Mouse (Mus musculus): Measurements from ENCODE around the gene Klb. TPM values are rescaled to one million over a fixed set of nuclear protein-coding genes. Genes with fewer than 3 reads are reported as not detected.

Klb gene
- total RNA-seq, 2 experiments from 2014 or later = not detected

Other genes starting within 250 kb of the Klb start
- 13.6 and 31.1 TPM in 2 replicates for gene Klhl5, start 240.8 kb upstream of the Klb start, total RNA-seq (2015; ENCODE audit: low replicate concordance)
- gene Klhl5, start 240.8 kb upstream of the Klb start, total RNA-seq (2017; ENCODE audit: low replicate concordance) = 12.9 and 14.5 TPM in 2 replicates
- gene Wdr19, start 148.6 kb upstream of the Klb start, total RNA-seq (2015; ENCODE audit: low replicate concordance) = 0.58 and 0.63 TPM in 2 replicates
- gene Wdr19, start 148.6 kb upstream of the Klb start, total RNA-seq (2017; ENCODE audit: low replicate concordance) = 0.42 and 1.2 TPM in 2 replicates
- 14.2 and 29.5 TPM in 2 replicates for gene Rfc1, start 12.6 kb upstream of the Klb start, total RNA-seq (2015; ENCODE audit: low replicate concordance)
- 36.8 and 38.2 TPM in 2 replicates for gene Rfc1, start 12.6 kb upstream of the Klb start, total RNA-seq (2017; ENCODE audit: low replicate concordance)
- 636 and 727 TPM in 2 replicates for gene Rpl9, start 43.1 kb downstream of the Klb start, total RNA-seq (2015; ENCODE audit: low replicate concordance)
- 268 and 390 TPM in 2 replicates for gene Rpl9, start 43.1 kb downstream of the Klb start, total RNA-seq (2017; ENCODE audit: low replicate concordance)
- 13.8 and 38.0 TPM in 2 replicates for gene Lias, start 43.2 kb downstream of the Klb start, total RNA-seq (2015; ENCODE audit: low replicate concordance)
- gene Lias, start 43.2 kb downstream of the Klb start, total RNA-seq (2017; ENCODE audit: low replicate concordance) = 20.7 and 24.7 TPM in 2 replicates
- gene Ugdh, start 87.6 kb downstream of the Klb start, total RNA-seq (2015; ENCODE audit: low replicate concordance) = 10.8 and 23.0 TPM in 2 replicates
- 12.3 and 15.8 TPM in 2 replicates for gene Ugdh, start 87.6 kb downstream of the Klb start, total RNA-seq (2017; ENCODE audit: low replicate concordance)
- not detected in 2 replicates for gene Gm43552, start 144.5 kb downstream of the Klb start, total RNA-seq (2015; ENCODE audit: low replicate concordance)
- gene Gm43552, start 144.5 kb downstream of the Klb start, total RNA-seq (2017; ENCODE audit: low replicate concordance) = not detected in 2 replicates
- gene Smim14, start 188.9 kb downstream of the Klb start, total RNA-seq (2015; ENCODE audit: low replicate concordance) = 41.8 and 54.2 TPM in 2 replicates
- gene Smim14, start 188.9 kb downstream of the Klb start, total RNA-seq (2017; ENCODE audit: low replicate concordance) = 17.6 and 26.3 TPM in 2 replicates
- gene Ube2k, start 188.9 kb downstream of the Klb start, total RNA-seq (2015; ENCODE audit: low replicate concordance) = 35.0 and 44.5 TPM in 2 replicates
- 18.1 TPM in 2 replicates for gene Ube2k, start 188.9 kb downstream of the Klb start, total RNA-seq (2017; ENCODE audit: low replicate concordance)